Mouse (Mus musculus) CH12.LX (cell line): ENCODE measurements at regions not wholly inside any gene's neighbourhood (a gene's known extent, or its start where the extent isn't known, plus 50 kb on each side); places are given as distances from the start of the nearest gene placed in this dataset.

ENCODE experiments used
- DNase-seq: peaks from one replicate; pipeline ENCODE4 v3.0.0-alpha.2; 2013; ENCODE audit errors: extremely low read depth
- H3K27ac ChIP-seq: 2 replicates; pipeline ENCODE4 v1.5.1; 2012; ENCODE audit warnings: low read depth, mild to moderate bottlenecking, control low read depth, moderate library complexity; ENCODE audit not compliant: insufficient read depth
- H3K27me3 ChIP-seq: replicated peaks from 2 replicates; pipeline ENCODE3; 2012; ENCODE audit warnings: inconsistent platforms
- H3K36me3 ChIP-seq, 2 experiments: replicated peaks in 1 of 2; 2 replicates each; pipeline versions ENCODE3 to v1.6.1; 2012; ENCODE audit warnings: inconsistent platforms in 1 of 2, low read length in 1 of 2, mild to moderate bottlenecking in 1 of 2, mixed read lengths in 1 of 2, moderate library complexity in 1 of 2; ENCODE audit not compliant: control insufficient read depth in 1 of 2, insufficient read depth in 1 of 2
- H3K4me1 ChIP-seq, 2 experiments: 2 replicates each; pipeline ENCODE4 v1.6.1; 2012; ENCODE audit warnings: inconsistent platforms in 1 of 2, moderate library complexity in 1 of 2; ENCODE audit not compliant: insufficient read depth in 2 of 2, control insufficient read depth in 1 of 2
- H3K4me2 ChIP-seq: 2 replicates; pipeline ENCODE4 v1.6.1; 2012; ENCODE audit warnings: low read depth, mild to moderate bottlenecking, control low read depth; ENCODE audit not compliant: poor library complexity, insufficient read depth, severe bottlenecking
- H3K4me3 ChIP-seq, 3 experiments: fragments of 150-350 bp in 1 of 3; sonication (generic) in 1 of 3; replicated peaks in 1 of 3; 2 replicates each; pipeline versions ENCODE3 to v1.5.1; 2011 to 2012; ENCODE audit warnings: low read depth in 2 of 3, low read length in 2 of 3, mild to moderate bottlenecking in 2 of 3, moderate library complexity in 2 of 3, control low read depth in 1 of 3, improper control_type of control experiment in 1 of 3, inconsistent platforms in 1 of 3, mixed read lengths in 1 of 3; ENCODE audit not compliant: poor library complexity in 1 of 3
- H3K79me2 ChIP-seq: replicated peaks from 2 replicates; pipeline ENCODE4 v1.6.1; 2012; ENCODE audit warnings: mild to moderate bottlenecking, moderate library complexity; ENCODE audit not compliant: control insufficient read depth, poor library complexity, insufficient read depth, severe bottlenecking; ENCODE audit errors: extremely low read depth
- H3K9ac ChIP-seq: 2 replicates; pipeline ENCODE4 v1.6.1; 2012; ENCODE audit warnings: low read depth, mild to moderate bottlenecking, control low read depth, moderate library complexity; ENCODE audit not compliant: insufficient read depth
- H3K9me3 ChIP-seq: replicated peaks from 2 replicates; pipeline ENCODE3; 2012; ENCODE audit warnings: low read length, inconsistent platforms, mixed read lengths
- CHD1 ChIP-seq: IDR thresholded peaks from 2 replicates; pipeline ENCODE4 v1.6.1; 2012; ENCODE audit warnings: low read depth, low read length, improper control_type of control experiment, inconsistent platforms
- CHD2 ChIP-seq: IDR thresholded peaks from 2 replicates; pipeline ENCODE4 v1.6.1; 2011; ENCODE audit warnings: low read length, improper control_type of control experiment
- CTCF ChIP-seq, 2 experiments: IDR thresholded peaks in 1 of 2; conservative IDR thresholded peaks in 1 of 2; 2 replicates each; pipeline ENCODE4 v1.5.1; 2011 to 2012; ENCODE audit warnings: low read depth in 2 of 2, low read length in 2 of 2, improper control_type of control experiment in 1 of 2, inconsistent platforms in 1 of 2, mild to moderate bottlenecking in 1 of 2, moderate library complexity in 1 of 2
- E2F4 ChIP-seq: IDR thresholded peaks from 2 replicates; pipeline ENCODE4 v1.6.1; 2011; ENCODE audit warnings: low read depth, low read length, improper control_type of control experiment; ENCODE audit not compliant: insufficient replicate concordance
- EP300 ChIP-seq: IDR thresholded peaks from 2 replicates; pipeline ENCODE4 v1.6.1; 2011; ENCODE audit warnings: low read length, improper control_type of control experiment
- ETS1 ChIP-seq: conservative IDR thresholded peaks from 2 replicates; pipeline ENCODE4 v1.6.1; 2012; ENCODE audit warnings: low read depth, mild to moderate bottlenecking, inconsistent platforms, low read length, improper control_type of control experiment, moderate library complexity
- IRF4 ChIP-seq: IDR thresholded peaks from 2 replicates; pipeline ENCODE4 v1.6.1; 2014; ENCODE audit warnings: low read depth, mild to moderate bottlenecking, inconsistent platforms, low read length, improper control_type of control experiment
- JUN ChIP-seq: IDR thresholded peaks from 2 replicates; pipeline ENCODE4 v1.6.1; 2011; ENCODE audit warnings: low read depth, mild to moderate bottlenecking, low read length, improper control_type of control experiment, moderate library complexity; ENCODE audit not compliant: insufficient read depth
- JUND ChIP-seq: conservative IDR thresholded peaks from 2 replicates; pipeline ENCODE4 v1.6.1; 2011; ENCODE audit warnings: low read depth, low read length, improper control_type of control experiment
- KAT2A ChIP-seq: IDR thresholded peaks from 2 replicates; pipeline ENCODE4 v1.6.1; 2012; ENCODE audit warnings: low read length, improper control_type of control experiment, inconsistent platforms; ENCODE audit not compliant: insufficient replicate concordance
- MAX ChIP-seq: IDR thresholded peaks from 2 replicates; pipeline ENCODE4 v1.6.1; 2011; ENCODE audit warnings: low read length, improper control_type of control experiment
- MAZ ChIP-seq: IDR thresholded peaks from 2 replicates; pipeline ENCODE4 v1.6.1; 2012; ENCODE audit warnings: low read depth, mild to moderate bottlenecking, inconsistent platforms, low read length, improper control_type of control experiment, moderate library complexity
- MEF2A ChIP-seq: IDR thresholded peaks from 2 replicates; pipeline ENCODE4 v1.6.1; 2014; ENCODE audit warnings: low read depth, mild to moderate bottlenecking, inconsistent platforms, low read length, improper control_type of control experiment, borderline replicate concordance
- MXI1 ChIP-seq: IDR thresholded peaks from 2 replicates; pipeline ENCODE4 v1.6.1; 2011; ENCODE audit warnings: mild to moderate bottlenecking, low read depth, low read length, improper control_type of control experiment
- NRF1 ChIP-seq: IDR thresholded peaks from 2 replicates; pipeline ENCODE4 v1.6.1; 2014; ENCODE audit warnings: low read depth, mild to moderate bottlenecking, inconsistent platforms, low read length, improper control_type of control experiment, moderate library complexity
- POLR2AphosphoS2 ChIP-seq: IDR thresholded peaks from 2 replicates; pipeline ENCODE4 v1.6.1; 2011; ENCODE audit warnings: low read depth, low read length, improper control_type of control experiment
- RAD21 ChIP-seq: IDR thresholded peaks from 2 replicates; pipeline ENCODE4 v1.6.1; 2011; ENCODE audit warnings: low read depth, mild to moderate bottlenecking, low read length, improper control_type of control experiment, moderate library complexity
- UBTF ChIP-seq: IDR thresholded peaks from 2 replicates; pipeline ENCODE4 v1.6.1; 2012; ENCODE audit warnings: low read depth, mild to moderate bottlenecking, inconsistent platforms, low read length, improper control_type of control experiment, moderate library complexity
- USF2 ChIP-seq: conservative IDR thresholded peaks from 2 replicates; pipeline ENCODE4 v1.6.1; 2011; ENCODE audit warnings: low read depth, low read length, improper control_type of control experiment
- ZMIZ1 ChIP-seq: IDR thresholded peaks from 2 replicates; pipeline ENCODE4 v1.6.1; 2012; ENCODE audit warnings: low read depth, mild to moderate bottlenecking, inconsistent platforms, low read length, improper control_type of control experiment
- ZNF384 ChIP-seq: IDR thresholded peaks from 2 replicates; pipeline ENCODE4 v1.6.1; 2012; ENCODE audit warnings: low read depth, low read length, improper control_type of control experiment, inconsistent platforms
- dilution Hi-C: fragments of 300-500 bp; cut with MboI; formaldehyde crosslinking; loops from 2 replicates; pipeline ENCODE4 v1.14.3; 2020; ENCODE audit warnings: low sequenced_read_pairs; ENCODE audit not compliant: extremely low pct_unique_long_range_greater_than_20kb, extremely low pct_ligation_motif_present
- in situ Hi-C: fragments of 300-500 bp; cut with MboI; formaldehyde crosslinking; loops from 3 replicates; pipeline ENCODE4 v1.14.3; 2019; ENCODE audit warnings: low sequenced_read_pairs, low pct_ligation_motif_present, low pct_unique_long_range_greater_than_20kb, mixed read lengths

DNA sequence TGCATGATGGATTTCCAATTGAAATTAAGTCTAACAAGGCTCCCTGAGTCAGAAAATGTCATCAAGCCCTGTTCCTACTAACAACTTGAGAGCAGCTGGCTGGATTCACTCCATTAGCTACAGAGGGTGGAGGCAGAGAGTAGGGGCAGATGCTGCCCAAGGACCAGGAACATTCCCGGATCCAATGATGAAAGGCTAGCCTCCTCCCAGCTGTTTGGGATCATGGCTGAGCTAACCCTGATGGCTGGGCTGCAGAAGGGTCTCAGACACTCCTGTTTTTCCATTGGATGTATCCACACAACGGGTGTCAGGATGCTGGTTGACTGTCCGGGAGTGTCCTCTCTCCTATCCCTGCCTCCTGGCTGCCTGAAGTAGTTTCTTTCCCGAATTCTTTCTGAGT is 78.1 kb upstream of the Calcoco1 start:
- H3K4me3 ChIP-seq = no peak overlapping the region
- TF ChIP-seq POLR2AphosphoS2 (no peak), JUND (no peak), USF2 (no peak), IRF4 (no peak), JUN (no peak), MAZ (no peak), MAX (no peak), ZMIZ1 (no peak), ZNF384 (no peak), KAT2A (no peak), CHD2 (no peak), MEF2A (no peak), CTCF (conservative IDR thresholded peaks at IDR 0.05 in 1 of 2, IDR thresholded peaks at IDR 0.05 in 1 of 2; ENCODE audit: low read depth in 2 of 2, low read length in 2 of 2) (no peak), UBTF (no peak)
- dilution Hi-C loops (no loop called here), in situ Hi-C loops (no loop called here)
- no peak overlapping the region for H3K4me2 ChIP-seq
- H3K27me3 ChIP-seq = peaks cover 97% of the 10 kb centered on the region
- no peaks in the 10 kb centered on the region for H3K36me3 ChIP-seq
- no peak overlapping the region for H3K9ac ChIP-seq
- no peaks in the 10 kb centered on the region for H3K4me1 ChIP-seq
- H3K27ac ChIP-seq = no peak overlapping the region
- DNase-seq = no peak
- no peaks in the 10 kb centered on the region for H3K9me3 ChIP-seq
- no peaks in the 10 kb centered on the region for H3K79me2 ChIP-seq

DNA sequence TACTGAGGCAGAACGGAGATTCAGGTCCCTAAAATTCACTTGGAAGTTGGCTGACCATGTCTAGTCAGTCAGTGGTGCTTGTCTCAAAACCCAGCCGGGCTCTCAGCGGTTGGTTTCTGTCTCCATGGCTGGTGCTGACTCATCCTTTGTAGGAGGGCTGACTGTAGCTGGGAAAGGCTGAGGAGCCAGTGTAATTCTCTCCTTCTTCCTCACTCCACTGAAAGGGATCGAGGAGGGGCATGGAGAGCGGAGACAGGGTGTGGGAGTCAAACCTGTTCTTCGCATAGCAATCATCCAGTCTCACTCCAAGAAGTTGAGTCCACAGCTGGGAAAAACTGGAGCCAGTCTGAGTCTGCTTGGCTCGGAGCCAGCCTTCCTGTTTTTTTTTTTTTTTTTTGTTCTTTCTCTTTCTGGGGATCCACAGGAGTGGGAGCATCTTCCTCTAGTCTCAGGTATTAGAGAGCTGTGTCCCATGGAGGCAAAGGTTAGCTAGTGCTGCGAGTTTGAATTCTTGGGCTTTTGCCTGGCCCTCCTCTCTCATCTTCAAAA is 80.4 kb upstream of the Calcoco1 start:
- dilution Hi-C loops (no loop called here), in situ Hi-C loops (no loop called here)
- Histone ChIP-seq H3K9ac (no peak overlapping the region), H3K4me1 (no peaks in the 10 kb centered on the region), H3K9me3 (no peaks in the 10 kb centered on the region), H3K27ac (no peak overlapping the region), H3K4me3 (no peak overlapping the region), H3K36me3 (no peaks in the 10 kb centered on the region), H3K27me3 (peaks cover 97% of the 10 kb centered on the region), H3K4me2 (no peak overlapping the region), H3K79me2 (no peaks in the 10 kb centered on the region)
- no peak for DNase-seq
- TF ChIP-seq USF2 (no peak), NRF1 (no peak), CHD2 (no peak), ETS1 (no peak), POLR2AphosphoS2 (no peak), MXI1 (no peak), RAD21 (no peak), E2F4 (no peak), CHD1 (no peak), EP300 (no peak), ZMIZ1 (no peak)
